Mouse (Mus musculus): ENCODE measurements around the gene Sfmbt2. TPM values are rescaled to one million over a fixed set of nuclear protein-coding genes. Genes with fewer than 3 reads are reported as not detected.

The Sfmbt2 gene
- polyA plus RNA-seq, 1 experiment from 2014 or later: 1.7 TPM

- H3K27ac ChIP-seq (replicated peaks in 1 of 2; ENCODE audit: control insufficient read depth in 1 of 2, insufficient read depth in 1 of 2, low read depth in 2 of 2, low read length in 2 of 2): no peak overlapping the region
- H3K9ac ChIP-seq (ENCODE audit: low read length): no peak overlapping the region
- no peaks in the 10 kb centered on the region for H3K4me1 ChIP-seq (ENCODE audit: control insufficient read depth in 2 of 2, insufficient read depth in 2 of 2, low read length in 2 of 2)
- H3K36me3 ChIP-seq (ENCODE audit: control insufficient read depth, insufficient read depth, low read length): no peaks in the 10 kb centered on the region
- ATAC-seq (ENCODE audit: insufficient number of reproducible peaks, insufficient read depth, low FRiP score, low read depth): no peak
- no peak overlapping the region for H3K4me3 ChIP-seq (ENCODE audit: control insufficient read depth in 1 of 2, insufficient read depth in 1 of 2, low read depth in 1 of 2, low read length in 2 of 2)
- H3K4me2 ChIP-seq (ENCODE audit: low read length): no peak overlapping the region
- H3K9me3 ChIP-seq (ENCODE audit: control insufficient read depth, low read length): no peaks in the 10 kb centered on the region
- 60% methylated on average over 2 of the region's 2 CpGs for WGBS
- H3K27me3 ChIP-seq (ENCODE audit: control insufficient read depth, insufficient read depth, low read length): no peaks in the 10 kb centered on the region
These were observed 245.2 kb downstream of the Sfmbt2 start for GRCm38 (mm10) chr2:10615500-10615899.

MicroRNA genes within 50 kb of the gene (microRNA counts, 519-probe panel; counts per million panel counts)
- microRNA mmu-miR-297a+mmu-miR-466f+mmu-miR-669b: 322 counts per million, percentile 70 among the panel's probes with 10 or more counts
- 322 counts per million, percentile 70 among the panel's probes with 10 or more counts for microRNA mmu-miR-297b-3p
- 322 counts per million, percentile 70 among the panel's probes with 10 or more counts for microRNA mmu-miR-297b-5p
- 322 counts per million, percentile 70 among the panel's probes with 10 or more counts for microRNA mmu-miR-297c
- 4,649 counts per million, percentile 78 among the panel's probes with 10 or more counts for microRNA mmu-miR-466a-3p+mmu-miR-466b-3-3p
- 322 counts per million, percentile 70 among the panel's probes with 10 or more counts for microRNA mmu-miR-466a-5p+mmu-miR-466e-5p
- 322 counts per million, percentile 70 among the panel's probes with 10 or more counts for microRNA mmu-miR-466c-5p
- 322 counts per million, percentile 70 among the panel's probes with 10 or more counts for microRNA mmu-miR-466d-3p
- microRNA mmu-miR-466d-5p: 322 counts per million, percentile 70 among the panel's probes with 10 or more counts
- 322 counts per million, percentile 70 among the panel's probes with 10 or more counts for microRNA mmu-miR-466f-5p
- 5,653 counts per million, percentile 85 among the panel's probes with 10 or more counts for microRNA mmu-miR-466g
- microRNA mmu-miR-466h: 322 counts per million, percentile 70 among the panel's probes with 10 or more counts
- microRNA mmu-miR-466l: 322 counts per million, percentile 70 among the panel's probes with 10 or more counts
- 322 counts per million, percentile 70 among the panel's probes with 10 or more counts for microRNA mmu-miR-467a
- 322 counts per million, percentile 70 among the panel's probes with 10 or more counts for microRNA mmu-miR-467b
- 322 counts per million, percentile 70 among the panel's probes with 10 or more counts for microRNA mmu-miR-467c
- 322 counts per million, percentile 70 among the panel's probes with 10 or more counts for microRNA mmu-miR-467d
- 322 counts per million, percentile 70 among the panel's probes with 10 or more counts for microRNA mmu-miR-467e
- microRNA mmu-miR-669a: 3,657 counts per million, percentile 74 among the panel's probes with 10 or more counts
- 322 counts per million, percentile 70 among the panel's probes with 10 or more counts for microRNA mmu-miR-669e
- 5,409 counts per million, percentile 84 among the panel's probes with 10 or more counts for microRNA mmu-miR-669f
- 322 counts per million, percentile 70 among the panel's probes with 10 or more counts for microRNA mmu-miR-669g
- 322 counts per million, percentile 70 among the panel's probes with 10 or more counts for microRNA mmu-miR-669h-5p
- 322 counts per million, percentile 70 among the panel's probes with 10 or more counts for microRNA mmu-miR-669i
- microRNA mmu-miR-669j: 3,941 counts per million, percentile 75 among the panel's probes with 10 or more counts
- microRNA mmu-miR-669m: 322 counts per million, percentile 70 among the panel's probes with 10 or more counts
- 322 counts per million, percentile 70 among the panel's probes with 10 or more counts for microRNA mmu-miR-669o

Small RNA genes lying within 50 kb of the gene (microRNA-seq; reads per million reads assigned to microRNA genes)
- gene Gm22051 (not detected), gene Gm22072 (0.84 reads per million), gene Gm22091 (not detected), gene Gm22166 (not detected), gene Gm22239 (not detected), gene Gm22626 (not detected), gene Gm22635 (not detected), gene Gm22677 (not detected), gene Gm22678 (not detected), gene Gm22775 (not detected), gene Gm22925 (0.84 reads per million), gene Gm23108 (not detected), gene Gm23288 (not detected), gene Gm23542 (not detected), gene Gm23569 (not detected), gene Gm23571 (not detected), gene Gm23578 (not detected), gene Gm23651 (not detected), gene Gm23988 (not detected), gene Gm24028 (not detected), gene Gm24167 (not detected), gene Gm24315 (not detected), gene Gm24342 (not detected), gene Gm24488 (not detected), gene Gm24640 (not detected), gene Gm24673 (not detected), gene Gm24761 (not detected), gene Gm24806 (not detected), gene Gm25022 (not detected), gene Gm25158 (not detected), gene Gm25263 (not detected), gene Gm25285 (not detected), gene Gm25316 (not detected), gene Gm25451 (not detected), gene Gm25673 (not detected), gene Gm25680 (not detected), gene Gm25701 (not detected), gene Gm25753 (not detected), gene Gm25943 (not detected), gene Gm26060 (not detected), gene Gm26073 (not detected), gene Gm26092 (not detected), gene Gm26156 (not detected), gene Gm26229 (not detected), gene Gm26398 (not detected), gene Gm26426 (not detected), gene Gm26431 (not detected), gene Gm26491 (not detected), gene Mir297a-2 (2.2 reads per million), gene Mir297a-3 (not detected), gene Mir297a-4 (not detected), gene Mir297b (not detected), gene Mir297c (not detected), gene Mir466 (not detected), gene Mir466b-1 (not detected), gene Mir466b-2 (not detected), gene Mir466b-3 (not detected), gene Mir466b-4 (not detected), gene Mir466b-5 (not detected), gene Mir466b-6 (not detected), gene Mir466b-7 (not detected), gene Mir466b-8 (not detected), gene Mir466c-1 (not detected), gene Mir466c-2 (not detected), gene Mir466d (not detected), gene Mir466e (not detected), gene Mir466f-1 (not detected), gene Mir466f-2 (not detected), gene Mir466f-3 (not detected), gene Mir466g (not detected), gene Mir466h (1.4 reads per million), gene Mir466l (not detected), gene Mir466m (not detected), gene Mir466n (6.4 reads per million, percentile 17 among the genes with 10 or more reads in this experiment), gene Mir466o (not detected), gene Mir466p (not detected), gene Mir467a-1 (not detected), gene Mir467a-10 (not detected), gene Mir467a-2 (not detected), gene Mir467a-3 (not detected), gene Mir467a-4 (not detected), gene Mir467a-5 (not detected), gene Mir467a-6 (not detected), gene Mir467a-7 (not detected), gene Mir467a-8 (not detected), gene Mir467a-9 (not detected), gene Mir467b (not detected), gene Mir467c (526 reads per million, percentile 74 among the genes with 10 or more reads in this experiment), gene Mir467d (774 reads per million, percentile 76 among the genes with 10 or more reads in this experiment), gene Mir467e (919 reads per million, percentile 77 among the genes with 10 or more reads in this experiment), gene Mir669a-1 (not detected), gene Mir669a-10 (not detected), gene Mir669a-11 (not detected), gene Mir669a-12 (not detected), gene Mir669a-2 (not detected), gene Mir669a-3 (not detected), gene Mir669a-4 (not detected), gene Mir669a-5 (not detected), gene Mir669a-6 (not detected), gene Mir669a-7 (not detected), gene Mir669a-8 (not detected), gene Mir669a-9 (not detected), gene Mir669b (not detected), gene Mir669c (124 reads per million, percentile 54 among the genes with 10 or more reads in this experiment), gene Mir669d (not detected), gene Mir669d-2 (not detected), gene Mir669e (10.6 reads per million, percentile 22 among the genes with 10 or more reads in this experiment), gene Mir669f (not detected), gene Mir669g (not detected), gene Mir669h (8.7 reads per million, percentile 21 among the genes with 10 or more reads in this experiment), gene Mir669i (not detected), gene Mir669j (not detected), gene Mir669k (not detected), gene Mir669l (252 reads per million, percentile 63 among the genes with 10 or more reads in this experiment), gene Mir669m-1 (not detected), gene Mir669m-2 (not detected), gene Mir669o (322 reads per million, percentile 67 among the genes with 10 or more reads in this experiment), gene Mir669p-1 (not detected), gene Mir669p-2 (not detected)

Other genes with a start within 250 kb of the Sfmbt2 start
- 0.20 and 0.28 TPM in 2 replicates for gene Itih2, start 239.1 kb upstream of the Sfmbt2 start, polyA plus RNA-seq (2014; fragmentation: Nextera tagmentation; extraction: Ambion mirVana)
- 5.8 and 6.1 TPM in 2 replicates for gene Itih5, start 216.9 kb upstream of the Sfmbt2 start, polyA plus RNA-seq (2014; fragmentation: Nextera tagmentation; extraction: Ambion mirVana)

All from heart, embryonic 14.5 days (tissue).